Mouse (Mus musculus): ENCODE measurements at regions not wholly inside any gene's neighbourhood (a gene's known extent, or its start where the extent isn't known, plus 50 kb on each side); places are given as distances from the start of the nearest gene placed in this dataset.

GRCm38 (mm10) chr10:99644981-99645380, 114.5 kb downstream of the Csl start:
- H3K27me3 ChIP-seq (replicated peaks; ENCODE audit: insufficient read depth, low read length), result no peaks in the 10 kb centered on the region
- TF ChIP-seq EP300 (IDR thresholded peaks at IDR 0.05) (no peak), CTCF (IDR thresholded peaks at IDR 0.05) (peak; percentile 64)
- 46% methylated on average over 2 of the region's 2 CpGs for WGBS
- H3K4me1 ChIP-seq (ENCODE audit: insufficient read depth, low read depth, low read length), result no peaks in the 10 kb centered on the region
- no peak overlapping the region for H3K27ac ChIP-seq (ENCODE audit: low read length)
- no peak for DNase-seq (ENCODE audit: low spot score)
- no peak overlapping the region for H3K4me3 ChIP-seq (ENCODE audit: low read depth, low read length)
- ATAC-seq, result no peak
- no peaks in the 10 kb centered on the region for H3K9me3 ChIP-seq (ENCODE audit: low read length)
- H3K36me3 ChIP-seq (ENCODE audit: insufficient read depth, low read length), result no peaks in the 10 kb centered on the region
- no peak overlapping the region for H3K4me2 ChIP-seq (replicated peaks; ENCODE audit: low read depth, low read length)
- no peak overlapping the region for H3K9ac ChIP-seq (replicated peaks; ENCODE audit: low read depth)

DNA sequence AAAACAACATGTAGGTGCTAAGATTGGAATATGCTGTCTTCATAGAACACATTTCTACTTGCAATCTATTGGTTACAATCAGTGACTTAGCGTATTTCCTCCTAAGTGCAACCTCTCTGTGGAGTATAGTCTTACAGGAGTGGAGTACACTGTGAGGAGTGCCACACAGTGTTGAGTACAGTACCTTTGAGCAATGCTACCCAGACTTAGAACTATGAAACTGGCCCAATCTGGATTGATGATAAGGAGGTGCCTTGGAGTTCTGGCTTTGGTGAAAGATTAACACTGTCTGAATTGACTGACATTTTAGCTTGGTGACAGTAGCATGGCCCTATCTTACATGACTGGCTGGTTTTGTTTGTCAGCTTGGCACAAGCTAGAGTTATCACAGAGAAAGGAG, 107.4 kb downstream of the Csl start:
- no peak overlapping the region for H3K4me3 ChIP-seq (ENCODE audit: low read depth, low read length)
- no peak overlapping the region for H3K9ac ChIP-seq (replicated peaks; ENCODE audit: low read depth)
- DNase-seq (ENCODE audit: low spot score), result no peak
- H3K27me3 ChIP-seq (replicated peaks; ENCODE audit: insufficient read depth, low read length), result no peaks in the 10 kb centered on the region
- H3K36me3 ChIP-seq (ENCODE audit: insufficient read depth, low read length), result no peaks in the 10 kb centered on the region
- TF ChIP-seq EP300 (IDR thresholded peaks at IDR 0.05) (no peak), CTCF (IDR thresholded peaks at IDR 0.05) (no peak)
- H3K4me1 ChIP-seq (ENCODE audit: insufficient read depth, low read depth, low read length), result no peaks in the 10 kb centered on the region
- no peak overlapping the region for H3K27ac ChIP-seq (ENCODE audit: low read length)
- WGBS, result 93% methylated on average over 1 of the region's 1 CpGs
- no peak for ATAC-seq
- no peaks in the 10 kb centered on the region for H3K9me3 ChIP-seq (ENCODE audit: low read length)
- H3K4me2 ChIP-seq (replicated peaks; ENCODE audit: low read depth, low read length), result no peak overlapping the region

GRCm38 (mm10) chr10:99654284-99654683, 105.2 kb downstream of the Csl start:
- Histone ChIP-seq H3K27me3 (replicated peaks; ENCODE audit: insufficient read depth, low read length) (no peaks in the 10 kb centered on the region), H3K9ac (replicated peaks; ENCODE audit: low read depth) (no peak overlapping the region), H3K4me2 (replicated peaks; ENCODE audit: low read depth, low read length) (no peak overlapping the region), H3K27ac (ENCODE audit: low read length) (no peak overlapping the region), H3K4me1 (ENCODE audit: insufficient read depth, low read depth, low read length) (no peaks in the 10 kb centered on the region), H3K36me3 (ENCODE audit: insufficient read depth, low read length) (no peaks in the 10 kb centered on the region), H3K9me3 (ENCODE audit: low read length) (no peaks in the 10 kb centered on the region), H3K4me3 (ENCODE audit: low read depth, low read length) (no peak overlapping the region)
- ATAC-seq (no peak), DNase-seq (ENCODE audit: low spot score) (no peak)
- no peak for TF ChIP-seq EP300 (IDR thresholded peaks at IDR 0.05)
- no peak for TF ChIP-seq CTCF (IDR thresholded peaks at IDR 0.05)
- WGBS, result 81% methylated on average over 4 of the region's 4 CpGs

DNA sequence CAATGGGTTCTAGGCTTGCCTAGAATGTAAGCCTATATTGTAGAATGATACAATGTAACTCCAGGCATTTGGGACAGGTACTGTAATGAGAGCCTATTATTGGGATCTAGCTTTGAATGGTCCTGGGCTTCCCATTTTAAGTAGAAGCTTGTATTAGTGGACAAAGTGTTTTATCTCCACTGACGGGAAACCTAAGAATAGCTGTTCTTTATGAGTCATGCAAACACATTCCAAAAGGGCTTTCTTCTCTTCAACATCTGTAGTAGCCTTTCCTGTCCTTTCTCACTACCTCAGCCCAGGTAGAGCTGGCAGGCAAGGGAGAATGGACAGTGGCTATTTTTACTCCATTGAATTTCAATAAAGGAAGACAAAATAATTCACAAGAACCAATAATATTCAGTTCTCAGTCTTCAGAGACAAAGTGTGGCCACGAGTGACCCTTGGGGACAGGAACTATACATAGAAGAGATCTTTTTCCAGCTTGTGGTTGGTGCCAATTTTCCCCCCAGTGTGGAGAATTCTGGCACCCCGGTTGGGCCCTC, 82.8 kb downstream of the Csl start:
- 56% methylated on average over 3 of the region's 3 CpGs for WGBS
- no peaks in the 10 kb centered on the region for H3K36me3 ChIP-seq (ENCODE audit: insufficient read depth, low read length)

GRCm38 (mm10) chr10:99678096-99678495, 81.4 kb downstream of the Csl start:
- Histone ChIP-seq H3K9me3 (ENCODE audit: low read length) (no peaks in the 10 kb centered on the region), H3K27ac (ENCODE audit: low read length) (no peak overlapping the region), H3K36me3 (ENCODE audit: insufficient read depth, low read length) (no peaks in the 10 kb centered on the region), H3K9ac (replicated peaks; ENCODE audit: low read depth) (no peak overlapping the region), H3K4me1 (ENCODE audit: insufficient read depth, low read depth, low read length) (no peaks in the 10 kb centered on the region), H3K4me3 (ENCODE audit: low read depth, low read length) (no peak overlapping the region), H3K4me2 (replicated peaks; ENCODE audit: low read depth, low read length) (no peak overlapping the region), H3K27me3 (replicated peaks; ENCODE audit: insufficient read depth, low read length) (no peaks in the 10 kb centered on the region)
- no peak for ATAC-seq
- 86% methylated on average over 9 of the region's 9 CpGs for WGBS
- TF ChIP-seq CTCF (IDR thresholded peaks at IDR 0.05), result no peak
- TF ChIP-seq EP300 (IDR thresholded peaks at IDR 0.05), result no peak
- DNase-seq (ENCODE audit: low spot score), result no peak

More for the DNA sequence above, 82.8 kb downstream of the Csl start:
- TF ChIP-seq EP300 (IDR thresholded peaks at IDR 0.05), result no peak
- Histone ChIP-seq H3K4me3 (ENCODE audit: low read depth, low read length) (no peak overlapping the region), H3K9ac (replicated peaks; ENCODE audit: low read depth) (no peak overlapping the region), H3K4me2 (replicated peaks; ENCODE audit: low read depth, low read length) (no peak overlapping the region), H3K27ac (ENCODE audit: low read length) (no peak overlapping the region), H3K4me1 (ENCODE audit: insufficient read depth, low read depth, low read length) (no peaks in the 10 kb centered on the region), H3K9me3 (ENCODE audit: low read length) (no peaks in the 10 kb centered on the region), H3K27me3 (replicated peaks; ENCODE audit: insufficient read depth, low read length) (no peaks in the 10 kb centered on the region)
- ATAC-seq (no peak), DNase-seq (ENCODE audit: low spot score) (no peak)

DNA sequence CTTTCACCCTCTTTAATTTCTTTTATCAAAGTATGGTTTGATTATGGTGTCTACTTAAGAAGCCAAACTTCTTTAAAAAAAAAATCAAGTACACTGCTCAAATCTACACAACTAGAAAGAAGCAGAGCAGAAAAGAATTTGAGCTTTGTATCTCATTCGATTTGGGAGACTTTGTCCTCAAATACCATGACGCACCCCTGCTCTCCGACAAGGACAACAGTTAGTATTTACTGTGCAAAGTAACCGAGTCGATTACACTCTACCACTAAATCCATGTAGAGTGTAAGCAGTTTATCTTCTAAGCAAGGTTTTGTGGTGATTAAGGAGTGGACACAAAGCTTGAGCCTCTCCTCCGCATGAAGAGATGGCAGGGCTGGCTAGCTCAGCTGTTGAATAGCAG, 79.6 kb downstream of the Csl start:
- Histone ChIP-seq H3K9ac (replicated peaks; ENCODE audit: low read depth) (no peak overlapping the region), H3K36me3 (ENCODE audit: insufficient read depth, low read length) (no peaks in the 10 kb centered on the region), H3K9me3 (ENCODE audit: low read length) (no peaks in the 10 kb centered on the region), H3K27me3 (replicated peaks; ENCODE audit: insufficient read depth, low read length) (no peaks in the 10 kb centered on the region), H3K27ac (ENCODE audit: low read length) (no peak overlapping the region), H3K4me2 (replicated peaks; ENCODE audit: low read depth, low read length) (no peak overlapping the region), H3K4me3 (ENCODE audit: low read depth, low read length) (no peak overlapping the region), H3K4me1 (ENCODE audit: insufficient read depth, low read depth, low read length) (no peaks in the 10 kb centered on the region)
- no peak for TF ChIP-seq CTCF (IDR thresholded peaks at IDR 0.05)
- 79% methylated on average over 6 of the region's 6 CpGs for WGBS
- no peak for DNase-seq (ENCODE audit: low spot score)
- no peak for ATAC-seq

GRCm38 (mm10) chr10:99681932-99682331, 77.5 kb downstream of the Csl start:
- Histone ChIP-seq H3K4me3 (ENCODE audit: low read depth, low read length) (no peak overlapping the region), H3K27me3 (replicated peaks; ENCODE audit: insufficient read depth, low read length) (no peaks in the 10 kb centered on the region), H3K4me2 (replicated peaks; ENCODE audit: low read depth, low read length) (no peak overlapping the region), H3K4me1 (ENCODE audit: insufficient read depth, low read depth, low read length) (no peaks in the 10 kb centered on the region; the same call in 1 of the 2 replicates), H3K9me3 (ENCODE audit: low read length) (no peaks in the 10 kb centered on the region), H3K36me3 (ENCODE audit: insufficient read depth, low read length) (no peaks in the 10 kb centered on the region), H3K27ac (ENCODE audit: low read length) (no peak overlapping the region), H3K9ac (replicated peaks; ENCODE audit: low read depth) (no peak overlapping the region)
- ATAC-seq, result no peak
- 64% methylated on average over 4 of the region's 4 CpGs for WGBS
- TF ChIP-seq CTCF (IDR thresholded peaks at IDR 0.05), result no peak
- TF ChIP-seq EP300 (IDR thresholded peaks at IDR 0.05), result no peak
- DNase-seq (ENCODE audit: low spot score), result no peak
